Mouse (Mus musculus): ENCODE data around the gene Phf21a. TPM values are rescaled to one million over a fixed set of nuclear protein-coding genes. Genes with fewer than 3 reads are reported as not detected.

The Phf21a gene
- polyA plus RNA-seq, 1 experiment from 2014 or later = 5.6 TPM

- H3K27me3 ChIP-seq (replicated peaks) = peaks cover 19% of the 10 kb centered on the region
- WGBS (ENCODE audit: insufficient replicate concordance) = 88% methylated on average over 7 of the region's 7 CpGs
- H3K27ac ChIP-seq = no peak overlapping the region
- H3K4me3 ChIP-seq = no peak overlapping the region
- no peak for ATAC-seq
- H3K4me1 ChIP-seq = peaks cover 7% of the 10 kb centered on the region
- no peak overlapping the region for H3K9ac ChIP-seq
- H3K9me3 ChIP-seq (replicated peaks) = no peaks in the 10 kb centered on the region
- H3K36me3 ChIP-seq = peaks cover 70% of the 10 kb centered on the region
- H3K4me2 ChIP-seq = no peak overlapping the region
Measured at GRCm38 (mm10) chr2:92405687-92406086, 312.8 kb downstream of the Phf21a start.

DNA sequence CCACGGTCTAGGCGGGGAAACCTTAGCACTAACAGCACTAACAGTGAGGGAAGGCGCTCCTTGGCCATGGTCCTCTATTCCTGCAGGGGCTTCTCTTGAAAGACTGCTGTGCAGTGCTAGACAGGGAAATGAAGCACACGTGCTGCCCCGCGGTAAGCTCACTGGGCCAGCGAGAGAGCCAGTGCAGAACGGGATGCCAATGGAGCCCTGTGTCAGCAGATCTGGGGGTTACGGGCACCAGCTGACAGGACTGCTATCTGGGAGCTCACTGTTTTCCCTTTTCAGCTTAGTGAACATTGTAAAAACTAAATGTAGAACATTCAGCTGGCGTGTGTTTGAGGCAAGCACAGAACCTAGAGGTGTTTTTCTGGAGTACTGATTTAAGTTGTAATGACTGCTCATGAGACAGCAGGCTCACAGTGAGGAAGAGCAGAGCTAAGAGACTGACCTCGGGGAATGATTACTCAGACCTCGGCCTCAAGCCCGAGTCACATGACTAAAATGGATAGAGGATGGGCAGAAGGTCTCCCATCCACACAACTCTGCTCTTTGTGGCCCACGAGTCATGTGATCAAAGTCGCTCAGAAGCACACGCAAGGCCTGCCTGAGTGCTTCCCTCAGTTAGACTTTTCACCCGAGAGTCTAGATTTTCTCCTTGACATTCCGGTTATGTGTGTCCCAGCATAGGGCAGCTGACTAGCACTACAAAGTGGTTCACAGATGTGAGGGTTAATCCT lies 315.6 kb downstream of the Phf21a start:
- no peak overlapping the region for H3K9ac ChIP-seq
- H3K27me3 ChIP-seq (replicated peaks) = no peaks in the 10 kb centered on the region
- no peaks in the 10 kb centered on the region for H3K4me1 ChIP-seq
- H3K4me2 ChIP-seq = no peak overlapping the region
- no peak overlapping the region for H3K4me3 ChIP-seq
- no peak for ATAC-seq
- WGBS (ENCODE audit: insufficient replicate concordance) = 84% methylated on average over 18 of the region's 18 CpGs
- no peak overlapping the region for H3K27ac ChIP-seq
- peaks cover 97% of the 10 kb centered on the region for H3K36me3 ChIP-seq
- H3K9me3 ChIP-seq (replicated peaks) = no peaks in the 10 kb centered on the region

DNA sequence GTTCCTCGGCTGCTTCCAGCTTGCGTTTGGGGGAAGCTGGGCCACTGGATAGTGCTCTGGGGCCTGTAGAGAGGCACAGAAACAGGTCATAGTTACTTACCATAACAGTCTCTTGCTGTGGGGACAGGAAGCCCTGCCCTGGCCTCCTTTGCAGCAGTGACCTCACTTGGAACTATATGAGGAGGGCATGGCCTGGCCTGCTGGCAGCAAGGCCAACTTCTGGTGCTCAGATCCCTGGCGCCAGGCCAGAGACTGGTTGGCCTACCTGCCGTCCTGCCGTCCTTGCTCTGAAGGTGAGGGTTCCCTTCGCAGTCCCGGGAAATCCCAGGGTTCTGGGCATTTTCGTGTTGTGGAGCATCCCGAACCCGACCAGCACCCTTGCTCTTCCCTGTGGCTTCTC lies 318.8 kb downstream of the Phf21a start:
- Histone ChIP-seq H3K36me3 (peaks cover 98% of the 10 kb centered on the region), H3K4me1 (no peaks in the 10 kb centered on the region), H3K9ac (no peak overlapping the region), H3K27me3 (replicated peaks) (no peaks in the 10 kb centered on the region), H3K4me3 (no peak overlapping the region), H3K9me3 (replicated peaks) (no peaks in the 10 kb centered on the region), H3K27ac (no peak overlapping the region), H3K4me2 (no peak overlapping the region)
- WGBS (ENCODE audit: insufficient replicate concordance) = 88% methylated on average over 10 of the region's 10 CpGs
- ATAC-seq = no peak

MicroRNA genes within 50 kb of the gene (microRNA counts, 519-probe panel; counts per million panel counts)
- microRNA mmu-miR-1955 = 3,432 counts per million, percentile 76 among the panel's probes with 10 or more counts

Small RNA genes lying within 50 kb of the gene (microRNA-seq; reads per million reads assigned to microRNA genes)
- gene Mir1955 = 35.5 reads per million, percentile 38 among the genes with 10 or more reads in this experiment
- gene Mir7000 = not detected

Other genes starting within 250 kb of the Phf21a start
- gene Chrm4, start 165.9 kb upstream of the Phf21a start, polyA plus RNA-seq (2016; fragmentation: Nextera tagmentation; extraction: Ambion mirVana) = 0.17 TPM in 1 of 2 replicates, not detected in the other
- gene Mdk, start 160.8 kb upstream of the Phf21a start, polyA plus RNA-seq (2016; fragmentation: Nextera tagmentation; extraction: Ambion mirVana) = 137 and 140 TPM in 2 replicates
- 2.3 and 2.5 TPM in 2 replicates for gene Gm9821, start 147.4 kb upstream of the Phf21a start, polyA plus RNA-seq (2016; fragmentation: Nextera tagmentation; extraction: Ambion mirVana)
- 46.9 and 48.8 TPM in 2 replicates for gene Dgkz, start 117.3 kb upstream of the Phf21a start, polyA plus RNA-seq (2016; fragmentation: Nextera tagmentation; extraction: Ambion mirVana)
- gene Creb3l1, start 68.6 kb upstream of the Phf21a start, polyA plus RNA-seq (2016; fragmentation: Nextera tagmentation; extraction: Ambion mirVana) = 1.9 and 2.3 TPM in 2 replicates